Comparison of ENCODE assay signal across 12 mouse cellular contexts in the genomic region with DNA sequence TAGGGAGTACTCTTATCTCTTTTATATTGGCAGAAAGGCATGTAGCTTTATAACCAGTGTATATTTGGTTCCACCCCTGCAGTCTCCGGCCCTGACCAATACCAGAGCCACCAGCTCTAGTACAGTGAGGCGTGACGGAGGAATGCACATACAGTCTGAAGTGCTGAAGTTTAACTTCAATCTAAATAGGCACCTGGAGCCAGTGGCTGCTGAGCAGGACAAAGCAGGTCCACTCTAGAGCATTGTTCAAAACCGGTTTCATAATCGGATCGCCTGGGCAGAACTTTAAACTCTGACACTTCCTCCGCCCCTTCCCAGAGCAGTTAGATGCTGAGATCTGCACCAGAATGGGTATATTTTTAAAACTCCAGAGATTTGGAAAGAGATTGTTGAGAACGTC. TPM values are rescaled to one million over a fixed set of nuclear protein-coding genes. Genes with fewer than 3 reads are reported as not detected.
A peak's percentile ranks its signal among the peaks of the same experiment; 100 is the strongest.
DNase-seq lines count a peak whose midpoint lies in the region; ATAC-seq and TF ChIP-seq lines count a peak whose summit lies in the region.
"Had no signal": no experiment of that assay in that cellular context is flagged by ENCODE, and none has a peak within 500 bp of the region (broad histone marks: within the 10 kb centered on the region; RNA-seq: fewer than 3 reads in every experiment).

No protein-coding gene starts in this region.

- H3K9ac ChIP-seq in intestine, embryonic 16.5 days (ENCODE audit: low read depth, low read length): no peak overlapping the region
- H3K9ac ChIP-seq in kidney, embryonic 16.5 days (replicated peaks; ENCODE audit: low read length): no peak overlapping the region
- no peak overlapping the region for H3K9ac ChIP-seq in liver, embryonic 15.5 days
- H3K9ac ChIP-seq in hindbrain, embryonic 16.5 days (ENCODE audit: low read depth, low read length): no peak overlapping the region
- H3K9ac ChIP-seq in hindbrain, embryonic 11.5 days (ENCODE audit: low read depth, low read length): no peak overlapping the region
- H3K9ac ChIP-seq: embryonic facial prominence, embryonic 15.5 days; forebrain, embryonic 12.5 days had no signal

- no peaks in the 10 kb centered on the region for H3K27me3 ChIP-seq in intestine, embryonic 16.5 days (replicated peaks; ENCODE audit: control insufficient read depth, insufficient read depth, low read length)
- no peaks in the 10 kb centered on the region; the same call in 1 of the 2 replicates for H3K27me3 ChIP-seq in kidney, embryonic 16.5 days (ENCODE audit: insufficient read depth, low read length)
- no peaks in the 10 kb centered on the region for H3K27me3 ChIP-seq in liver, embryonic 15.5 days
- no peaks in the 10 kb centered on the region for H3K27me3 ChIP-seq in hindbrain, embryonic 16.5 days (replicated peaks; ENCODE audit: control insufficient read depth, insufficient read depth, low read length)
- no peaks in the 10 kb centered on the region for H3K27me3 ChIP-seq in hindbrain, embryonic 11.5 days (ENCODE audit: control insufficient read depth, insufficient read depth, low read length)

- 67% methylated on average over 8 of the region's 8 CpGs for WGBS in intestine, embryonic 16.5 days
- 52% methylated on average over 8 of the region's 8 CpGs for WGBS in kidney, embryonic 16.5 days
- 61% methylated on average over 8 of the region's 8 CpGs for WGBS in liver, embryonic 15.5 days (ENCODE audit: insufficient replicate concordance)
- WGBS in hindbrain, embryonic 16.5 days: 73% methylated on average over 8 of the region's 8 CpGs
- 87% methylated on average over 8 of the region's 8 CpGs for WGBS in hindbrain, embryonic 11.5 days

- TF ChIP-seq CTCF in left cerebral cortex, adult 2 months (IDR thresholded peaks at IDR 0.05): no peak

- ATAC-seq in intestine, embryonic 16.5 days: peak; percentile 57
- peak; percentile 40 for ATAC-seq in kidney, embryonic 16.5 days (ENCODE audit: low FRiP score, low TSS enrichment)
- ATAC-seq in liver, embryonic 15.5 days (ENCODE audit: insufficient read depth): no peak
- no peak for ATAC-seq in hindbrain, embryonic 16.5 days
- ATAC-seq in hindbrain, embryonic 11.5 days (ENCODE audit: low FRiP score): no peak

- no peaks in the 10 kb centered on the region for H3K9me3 ChIP-seq in intestine, embryonic 16.5 days (ENCODE audit: control insufficient read depth, low read length)
- no peaks in the 10 kb centered on the region for H3K9me3 ChIP-seq in kidney, embryonic 16.5 days (ENCODE audit: low read length)
- no peaks in the 10 kb centered on the region for H3K9me3 ChIP-seq in liver, embryonic 15.5 days (replicated peaks)
- no peaks in the 10 kb centered on the region for H3K9me3 ChIP-seq in hindbrain, embryonic 16.5 days (ENCODE audit: control insufficient read depth, low read length)
- H3K9me3 ChIP-seq in hindbrain, embryonic 11.5 days (ENCODE audit: control insufficient read depth, low read length): no peaks in the 10 kb centered on the region
- H3K9me3 ChIP-seq: embryonic facial prominence, embryonic 15.5 days; forebrain, embryonic 12.5 days had no signal

- H3K27ac ChIP-seq in left cerebral cortex, adult 2 months: no peak overlapping the region
- H3K27ac ChIP-seq in intestine, embryonic 16.5 days (ENCODE audit: low read length): peak overlapping the region; percentile 20; the same call in 1 of the 2 replicates
- peak overlapping the region; percentile 17; the same call in 1 of the 2 replicates for H3K27ac ChIP-seq in kidney, embryonic 16.5 days (ENCODE audit: low read length)
- H3K27ac ChIP-seq in liver, embryonic 15.5 days (replicated peaks): no peak overlapping the region
- H3K27ac ChIP-seq in hindbrain, embryonic 16.5 days (ENCODE audit: low read depth, low read length): no peak overlapping the region
- no peak overlapping the region for H3K27ac ChIP-seq in hindbrain, embryonic 11.5 days (ENCODE audit: low read depth, low read length)
- H3K27ac ChIP-seq: embryonic facial prominence, embryonic 15.5 days; forebrain, embryonic 12.5 days had no signal

- no peaks in the 10 kb centered on the region for H3K36me3 ChIP-seq in intestine, embryonic 16.5 days (ENCODE audit: control insufficient read depth, insufficient read depth, low read length)
- no peaks in the 10 kb centered on the region for H3K36me3 ChIP-seq in kidney, embryonic 16.5 days (ENCODE audit: insufficient read depth, low read length)
- no peaks in the 10 kb centered on the region for H3K36me3 ChIP-seq in liver, embryonic 15.5 days (replicated peaks)
- no peaks in the 10 kb centered on the region for H3K36me3 ChIP-seq in hindbrain, embryonic 16.5 days (ENCODE audit: control insufficient read depth, insufficient read depth, low read length)
- no peaks in the 10 kb centered on the region for H3K36me3 ChIP-seq in hindbrain, embryonic 11.5 days (ENCODE audit: control insufficient read depth, insufficient read depth, low read length)
- H3K36me3 ChIP-seq: embryonic facial prominence, embryonic 15.5 days; forebrain, embryonic 12.5 days had no signal

- H3K4me3 ChIP-seq in left cerebral cortex, adult 2 months: peak overlapping the region; percentile 83; the same call in 1 of the 2 replicates
- H3K4me3 ChIP-seq in intestine, embryonic 16.5 days (ENCODE audit: low read length): peak overlapping the region; percentile 15
- no peak overlapping the region for H3K4me3 ChIP-seq in kidney, embryonic 16.5 days (ENCODE audit: low read length)
- peak overlapping the region; percentile 1; the same call in 1 of the 2 replicates for H3K4me3 ChIP-seq in liver, embryonic 15.5 days (replicated peaks)
- H3K4me3 ChIP-seq in hindbrain, embryonic 16.5 days (ENCODE audit: low read length): no peak overlapping the region
- no peak overlapping the region for H3K4me3 ChIP-seq in hindbrain, embryonic 11.5 days (ENCODE audit: low read depth, low read length)
- H3K4me3 ChIP-seq: embryonic facial prominence, embryonic 15.5 days; forebrain, embryonic 12.5 days had no signal

- H3K4me2 ChIP-seq in intestine, embryonic 16.5 days (ENCODE audit: low read depth, low read length): peak overlapping the region; percentile 41
- H3K4me2 ChIP-seq in kidney, embryonic 16.5 days (replicated peaks; ENCODE audit: low read depth, low read length): peak overlapping the region; percentile 37
- H3K4me2 ChIP-seq in liver, embryonic 15.5 days: peak overlapping the region; percentile 98
- no peak overlapping the region; the same call in 1 of the 2 replicates for H3K4me2 ChIP-seq in hindbrain, embryonic 16.5 days (ENCODE audit: low read length)
- no peak overlapping the region for H3K4me2 ChIP-seq in hindbrain, embryonic 11.5 days (replicated peaks; ENCODE audit: low read depth, low read length)
- H3K4me2 ChIP-seq: embryonic facial prominence, embryonic 15.5 days; forebrain, embryonic 12.5 days had no signal

- H3K4me1 ChIP-seq in intestine, embryonic 16.5 days (ENCODE audit: control insufficient read depth, insufficient read depth, low read length): 0 out of 2 replicates have a peak, but pooled peaks cover 5% of the 10 kb centered on the region
- peaks cover 13% of the 10 kb centered on the region; the same call in 1 of the 2 replicates for H3K4me1 ChIP-seq in kidney, embryonic 16.5 days (ENCODE audit: insufficient read depth, low read length)
- H3K4me1 ChIP-seq in liver, embryonic 15.5 days (replicated peaks): peaks cover 83% of the 10 kb centered on the region
- H3K4me1 ChIP-seq in hindbrain, embryonic 16.5 days (ENCODE audit: control insufficient read depth, insufficient read depth, low read depth, low read length): peaks cover 12% of the 10 kb centered on the region
- peaks cover 4% of the 10 kb centered on the region; the same call in 1 of the 2 replicates for H3K4me1 ChIP-seq in hindbrain, embryonic 11.5 days (replicated peaks; ENCODE audit: control insufficient read depth, insufficient read depth, low read length)

- no peak for DNase-seq in left cerebral cortex, adult 2 months (ENCODE audit: extremely low spot score in 1 of 2, low spot score in 2 of 2)
- no peak for DNase-seq in left cerebral cortex, postnatal 14 days (ENCODE audit: low spot score in 2 of 2)
- no peak for DNase-seq in lung, postnatal 10 days
- no peak for DNase-seq in hindbrain, embryonic 11.5 days (ENCODE audit: low spot score)
- DNase-seq: cerebellum, adult 11-12 months; right cerebral cortex, adult 18-20 months had no signal

- intact Hi-C loops in left cerebral cortex, adult 2 months (cut with DNase I): no loop called here
- intact Hi-C loops in left cerebral cortex, postnatal 14 days (cut with DNase I): no loop called here

RNA-seq across cellular contexts. Expression of a gene that starts 3.1 kb away (rescaled TPM):
- total RNA-seq in left cerebral cortex, adult 2 months (2021): 10 to 100 TPM; 22.3 to 23.6 TPM
- total RNA-seq in left cerebral cortex, postnatal 14 days (2021): 10 to 100 TPM; 22.9 to 23.6 TPM
- polyA plus RNA-seq in intestine, embryonic 16.5 days (2015; fragmentation: Nextera tagmentation; extraction: Ambion mirVana): 93.4 and 115 TPM in 2 replicates
- 25.6 and 29.4 TPM in 2 replicates for polyA plus RNA-seq in kidney, embryonic 16.5 days (2015; fragmentation: Nextera tagmentation; extraction: Ambion mirVana)
- polyA plus RNA-seq in liver, embryonic 15.5 days (2015; fragmentation: Nextera tagmentation; extraction: Ambion mirVana): 30.3 and 34.6 TPM in 2 replicates
- 23.2 and 24.5 TPM in 2 replicates for polyA plus RNA-seq in hindbrain, embryonic 16.5 days (2015; fragmentation: Nextera tagmentation; extraction: Ambion mirVana)
- 4.2 and 6.3 TPM in 2 replicates for polyA plus RNA-seq in hindbrain, embryonic 11.5 days (2014; fragmentation: Nextera tagmentation; extraction: Ambion mirVana)

RNA-seq across cellular contexts. Expression of a gene that starts 38.6 kb away (rescaled TPM):
- total RNA-seq in left cerebral cortex, adult 2 months (2021): 10 to 100 TPM; 82.2 to 84.6 TPM
- 10 to 100 TPM; 73.5 to 77.2 TPM for total RNA-seq in left cerebral cortex, postnatal 14 days (2021)
- 136 and 152 TPM in 2 replicates for polyA plus RNA-seq in intestine, embryonic 16.5 days (2015; fragmentation: Nextera tagmentation; extraction: Ambion mirVana)
- 199 and 205 TPM in 2 replicates for polyA plus RNA-seq in kidney, embryonic 16.5 days (2015; fragmentation: Nextera tagmentation; extraction: Ambion mirVana)
- polyA plus RNA-seq in liver, embryonic 15.5 days (2015; fragmentation: Nextera tagmentation; extraction: Ambion mirVana): 60.6 and 61.2 TPM in 2 replicates
- 184 TPM in 2 replicates for polyA plus RNA-seq in hindbrain, embryonic 16.5 days (2015; fragmentation: Nextera tagmentation; extraction: Ambion mirVana)
- 256 and 272 TPM in 2 replicates for polyA plus RNA-seq in hindbrain, embryonic 11.5 days (2014; fragmentation: Nextera tagmentation; extraction: Ambion mirVana)

RNA-seq across cellular contexts. Expression of a gene that starts 53.3 kb away (rescaled TPM):
- total RNA-seq in left cerebral cortex, adult 2 months (2021): 100 to 1,000 TPM; 414 to 463 TPM
- total RNA-seq in left cerebral cortex, postnatal 14 days (2021): 100 to 1,000 TPM; 272 to 273 TPM
- 35.8 and 36.3 TPM in 2 replicates for polyA plus RNA-seq in intestine, embryonic 16.5 days (2015; fragmentation: Nextera tagmentation; extraction: Ambion mirVana)
- 17.9 and 18.1 TPM in 2 replicates for polyA plus RNA-seq in kidney, embryonic 16.5 days (2015; fragmentation: Nextera tagmentation; extraction: Ambion mirVana)
- 9.3 and 9.5 TPM in 2 replicates for polyA plus RNA-seq in liver, embryonic 15.5 days (2015; fragmentation: Nextera tagmentation; extraction: Ambion mirVana)
- polyA plus RNA-seq in hindbrain, embryonic 16.5 days (2015; fragmentation: Nextera tagmentation; extraction: Ambion mirVana): 131 and 138 TPM in 2 replicates
- polyA plus RNA-seq in hindbrain, embryonic 11.5 days (2014; fragmentation: Nextera tagmentation; extraction: Ambion mirVana): 88.8 and 104 TPM in 2 replicates

Comparison
In these comparisons a context has a peak if more than half of its experiments do, and no peak if none do; other contexts are left out.
1. H3K27ac ChIP-seq: peak in intestine, embryonic 16.5 days (single experiment) and kidney, embryonic 16.5 days (single experiment); none in left cerebral cortex, adult 2 months (single experiment), liver, embryonic 15.5 days (single experiment), hindbrain, embryonic 16.5 days (single experiment) and hindbrain, embryonic 11.5 days (single experiment).
2. H3K4me3 ChIP-seq: peak in left cerebral cortex, adult 2 months (single experiment), intestine, embryonic 16.5 days (single experiment) and liver, embryonic 15.5 days (single experiment); none in kidney, embryonic 16.5 days (single experiment), hindbrain, embryonic 16.5 days (single experiment) and hindbrain, embryonic 11.5 days (single experiment).
3. ATAC-seq: peak in intestine, embryonic 16.5 days (single experiment) and kidney, embryonic 16.5 days (single experiment); none in liver, embryonic 15.5 days (single experiment), hindbrain, embryonic 16.5 days (single experiment) and hindbrain, embryonic 11.5 days (single experiment).
4. H3K4me2 ChIP-seq: peak in intestine, embryonic 16.5 days (single experiment), kidney, embryonic 16.5 days (single experiment) and liver, embryonic 15.5 days (single experiment); none in hindbrain, embryonic 16.5 days (single experiment) and hindbrain, embryonic 11.5 days (single experiment).